Mouse (Mus musculus): ENCODE data around the gene Rars2. TPM values are rescaled to one million over a fixed set of nuclear protein-coding genes. Genes with fewer than 3 reads are reported as not detected.

Gene Rars2
- total and polyA plus RNA-seq, 3 experiments = 47.7 to 60.3 TPM; not detected in 1

DNA sequence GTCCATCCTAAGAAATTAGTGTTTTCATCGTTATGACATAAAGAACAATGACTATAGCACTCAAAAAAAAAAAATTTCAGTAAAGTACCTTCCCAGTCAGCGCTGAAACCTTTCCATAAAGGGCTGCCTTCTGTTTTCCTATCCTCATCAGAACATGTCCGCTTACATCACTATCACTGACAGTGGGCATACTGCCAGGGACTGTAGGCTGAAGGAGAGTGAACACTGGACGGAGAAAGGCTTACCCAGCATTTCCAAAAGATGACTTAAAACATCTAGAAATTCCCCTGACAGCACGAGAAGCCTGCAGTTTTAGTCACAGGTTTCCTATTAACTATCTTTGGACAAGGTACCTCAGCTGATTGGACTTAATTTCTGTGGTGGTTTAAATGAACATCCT, 59.0 kb downstream of the Rars2 start:
- Histone ChIP-seq H3K9ac (ENCODE audit: control insufficient read depth, low read depth, low read length, poor library complexity, severe bottlenecking) (no peak overlapping the region), H3K36me3 (ENCODE audit: control insufficient read depth in 1 of 2, insufficient read depth in 2 of 2, low read length in 2 of 2) (no peaks in the 10 kb centered on the region; a peak in 2 of 4 replicates), H3K4me3 (ENCODE audit: control insufficient read depth in 1 of 2, insufficient read depth in 1 of 2, low read depth in 2 of 2, low read length in 2 of 2) (no peak overlapping the region), H3K4me1 (ENCODE audit: control insufficient read depth in 1 of 2, insufficient read depth in 2 of 2, low read length in 2 of 2) (no peaks in the 10 kb centered on the region), H3K27ac (ENCODE audit: control insufficient read depth, low read depth, low read length) (no peak overlapping the region), H3K9me3 (replicated peaks; ENCODE audit: insufficient read depth, low read length) (no peaks in the 10 kb centered on the region), H3K27me3 (ENCODE audit: control insufficient read depth in 1 of 2, insufficient read depth in 2 of 2, low read length in 2 of 2) (no peaks in the 10 kb centered on the region), H3K79me2 (ENCODE audit: control insufficient read depth, insufficient read depth, low read length, poor library complexity) (no peaks in the 10 kb centered on the region)
- DNase-seq (ENCODE audit: low read depth, low spot score) = no peak
- no peak for TF ChIP-seq ZNF384 (IDR thresholded peaks at IDR 0.05; ENCODE audit: low read depth, low read length)
- no peak for TF ChIP-seq NRF1 (IDR thresholded peaks at IDR 0.05; ENCODE audit: insufficient read depth, low read depth, low read length, poor library complexity, severe bottlenecking)
- TF ChIP-seq JUND (IDR thresholded peaks at IDR 0.05; ENCODE audit: low read depth, low read length) = no peak
- TF ChIP-seq BHLHE40 (IDR thresholded peaks at IDR 0.05; ENCODE audit: borderline replicate concordance, low read depth, low read length) = no peak

DNA sequence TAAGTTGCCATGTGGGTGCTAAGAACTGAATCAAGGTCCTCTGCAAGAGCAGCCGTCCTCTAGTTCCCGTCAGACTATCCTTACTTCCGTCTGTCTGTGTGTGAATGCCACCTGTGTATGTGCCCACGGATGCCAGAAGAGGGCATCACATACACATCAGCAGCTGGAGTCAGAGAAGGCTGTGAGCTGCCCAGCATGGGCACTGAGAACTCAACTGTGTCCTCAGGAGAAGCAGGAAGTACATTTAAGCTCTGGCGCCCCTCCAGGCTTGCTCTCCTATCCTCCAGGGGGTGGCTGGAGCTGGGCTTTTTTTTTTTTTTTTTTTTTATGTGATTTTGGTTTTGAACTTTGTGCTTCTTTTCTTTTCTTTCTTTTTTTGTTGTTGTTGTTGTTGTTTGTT, 65.8 kb downstream of the Rars2 start:
- no peak for TF ChIP-seq MXI1 (IDR thresholded peaks at IDR 0.05; ENCODE audit: low read depth, low read length)
- TF ChIP-seq POLR2AphosphoS2 (IDR thresholded peaks at IDR 0.05; ENCODE audit: low read length) = no peak
- peak; percentile 70 for TF ChIP-seq ZNF384 (IDR thresholded peaks at IDR 0.05; ENCODE audit: low read depth, low read length)
- no peak for TF ChIP-seq SMC3 (IDR thresholded peaks at IDR 0.05; ENCODE audit: low read depth, low read length)
- peak; percentile 12 for TF ChIP-seq RAD21 (IDR thresholded peaks at IDR 0.05; ENCODE audit: low read depth, low read length)
- TF ChIP-seq HCFC1 (IDR thresholded peaks at IDR 0.05; ENCODE audit: low read depth, low read length) = no peak
- TF ChIP-seq CTCF (IDR thresholded peaks at IDR 0.05 in 2 of 3, conservative IDR thresholded peaks at IDR 0.05 in 1 of 3; ENCODE audit: control insufficient read depth in 1 of 3, insufficient read depth in 1 of 3, low read depth in 2 of 3, low read length in 3 of 3, poor library complexity in 1 of 3, severe bottlenecking in 1 of 3) = peak in 1 of 3 experiments; percentile 25; a peak in 2 of 6 replicates
- TF ChIP-seq UBTF (IDR thresholded peaks at IDR 0.05; ENCODE audit: borderline replicate concordance, insufficient read depth, low read depth, low read length) = no peak
- no peak for TF ChIP-seq MAFK (IDR thresholded peaks at IDR 0.05; ENCODE audit: borderline replicate concordance, low read depth, low read length)
- no peak for TF ChIP-seq TAL1 (IDR thresholded peaks at IDR 0.05; ENCODE audit: low read length)
- TF ChIP-seq SIN3A (IDR thresholded peaks at IDR 0.05; ENCODE audit: low read length) = no peak
- no peak for TF ChIP-seq GABPA (IDR thresholded peaks at IDR 0.05; ENCODE audit: low read depth, low read length)
- peak; percentile 56 for DNase-seq (ENCODE audit: low read depth, low spot score)
- H3K9ac ChIP-seq (ENCODE audit: control insufficient read depth, low read depth, low read length, poor library complexity, severe bottlenecking) = no peak overlapping the region
- H3K79me2 ChIP-seq (ENCODE audit: control insufficient read depth, insufficient read depth, low read length, poor library complexity) = 0 out of 2 replicates have a peak, but pooled peaks cover 2% of the 10 kb centered on the region
- H3K4me3 ChIP-seq (ENCODE audit: control insufficient read depth in 1 of 2, insufficient read depth in 1 of 2, low read depth in 2 of 2, low read length in 2 of 2) = no peak overlapping the region
- no peaks in the 10 kb centered on the region for H3K9me3 ChIP-seq (replicated peaks; ENCODE audit: insufficient read depth, low read length)
- H3K4me1 ChIP-seq (ENCODE audit: control insufficient read depth in 1 of 2, insufficient read depth in 2 of 2, low read length in 2 of 2) = peaks cover 5 to 6% of the 10 kb centered on the region in 2 experiments
- no peak overlapping the region for H3K27ac ChIP-seq (ENCODE audit: control insufficient read depth, low read depth, low read length)
- H3K27me3 ChIP-seq (ENCODE audit: control insufficient read depth in 1 of 2, insufficient read depth in 2 of 2, low read length in 2 of 2) = no peaks in the 10 kb centered on the region
- peaks cover 0 to 10% of the 10 kb centered on the region in 2 experiments; a peak in 3 of 4 replicates for H3K36me3 ChIP-seq (ENCODE audit: control insufficient read depth in 1 of 2, insufficient read depth in 2 of 2, low read length in 2 of 2)

Data from MEL (cell line).